Comparison of ENCODE assay signal across 17 mouse cellular contexts in the genomic region with DNA sequence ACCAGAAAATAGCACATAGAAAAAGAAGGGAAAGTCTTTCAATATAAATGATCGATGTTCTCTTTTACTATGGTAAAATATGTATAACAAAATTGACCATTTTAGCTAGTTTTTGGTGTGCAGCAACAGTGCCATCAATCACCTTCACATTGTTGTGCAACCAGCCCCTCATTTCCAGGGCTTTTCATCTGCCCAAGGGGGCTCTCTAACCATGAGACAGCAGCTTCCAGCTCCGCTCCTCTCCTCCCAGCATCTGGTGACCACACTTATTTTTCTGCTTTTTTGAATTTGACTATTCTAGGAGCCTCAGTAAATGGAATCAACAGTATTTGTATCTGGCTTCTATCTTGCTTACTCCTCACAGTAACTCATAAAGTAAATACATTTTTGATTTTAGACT.
"Had no signal": no experiment of that assay in that cellular context is flagged by ENCODE, and none has a peak within 500 bp of the region (broad histone marks: within the 10 kb centered on the region; RNA-seq: fewer than 3 reads in every experiment).

No protein-coding gene starts in this region.

- ATAC-seq: lung, postnatal 0 days; midbrain, embryonic 13.5 days; midbrain, embryonic 15.5 days had no signal

- H3K27ac ChIP-seq: lung, embryonic 15.5 days; macrophage; midbrain, embryonic 13.5 days; midbrain, embryonic 15.5 days; neural tube, embryonic 12.5 days; stomach, embryonic 15.5 days; stomach, postnatal 0 days had no signal

- DNase-seq: lung, adult 2 months; lung, postnatal 14 days; lung, postnatal 36 days; right cerebral cortex, postnatal 14 days; thymus, adult 2 months; thymus, postnatal 25 days; thymus, postnatal 4 days had no signal

- H3K4me1 ChIP-seq: neural tube, embryonic 12.5 days; stomach, embryonic 15.5 days had no signal

- H3K36me3 ChIP-seq: lung, embryonic 15.5 days; midbrain, embryonic 13.5 days; midbrain, embryonic 15.5 days; neural tube, embryonic 12.5 days; stomach, embryonic 15.5 days had no signal

- H3K9me3 ChIP-seq: lung, embryonic 15.5 days; midbrain, embryonic 13.5 days; midbrain, embryonic 15.5 days; neural tube, embryonic 12.5 days; stomach, embryonic 15.5 days had no signal

- H3K4me3 ChIP-seq: lung, embryonic 15.5 days; megakaryocyte, embryonic 14.5 days; midbrain, embryonic 13.5 days; midbrain, embryonic 15.5 days; neural tube, embryonic 12.5 days; stomach, embryonic 15.5 days had no signal

- H3K27me3 ChIP-seq: lung, embryonic 15.5 days; megakaryocyte, embryonic 14.5 days; midbrain, embryonic 13.5 days; midbrain, embryonic 15.5 days; neural tube, embryonic 12.5 days; stomach, embryonic 15.5 days had no signal

- H3K9ac ChIP-seq: lung, embryonic 15.5 days; midbrain, embryonic 13.5 days; midbrain, embryonic 15.5 days; neural tube, embryonic 12.5 days; stomach, embryonic 15.5 days had no signal

- H3K4me2 ChIP-seq: lung, embryonic 15.5 days; midbrain, embryonic 11.5 days; midbrain, embryonic 13.5 days; midbrain, embryonic 15.5 days; neural tube, embryonic 12.5 days; stomach, embryonic 15.5 days had no signal
